10 mouse cellular contexts compared by ENCODE assay signal in the genomic region with DNA sequence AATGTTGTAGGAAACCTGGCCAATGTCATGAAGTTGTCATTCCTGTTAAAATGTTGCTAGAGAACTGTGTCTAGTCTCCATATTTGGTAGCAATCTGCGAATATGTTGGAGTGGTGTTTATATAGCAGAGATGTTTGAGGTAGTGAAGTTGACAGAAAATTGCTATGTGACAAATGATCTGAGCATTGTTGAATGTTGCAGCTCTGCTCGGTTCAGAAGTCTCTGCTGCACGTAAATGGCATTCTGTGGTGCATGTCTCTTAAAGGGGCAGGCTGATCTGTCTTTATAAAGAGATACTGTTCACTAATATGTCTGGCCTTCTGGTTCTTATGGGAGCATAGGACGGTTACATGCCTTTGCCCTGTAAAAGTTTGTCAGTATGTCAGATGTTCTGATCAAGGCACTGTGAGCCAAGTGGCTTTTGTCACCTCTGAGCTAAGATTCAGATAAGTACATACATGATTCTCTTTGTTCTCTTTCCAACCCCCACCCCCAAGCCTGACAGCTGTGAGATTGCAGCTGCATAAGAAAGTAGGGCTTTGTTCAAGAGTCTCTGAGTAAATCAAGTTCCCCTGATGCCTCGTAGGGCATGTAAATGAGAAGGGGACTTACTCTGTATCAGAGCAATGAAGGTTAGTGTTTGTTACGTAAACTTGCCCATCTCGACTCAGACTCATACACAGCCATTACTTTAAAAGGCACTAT.
DNase-seq lines count a peak whose midpoint lies in the region; ATAC-seq and TF ChIP-seq lines count a peak whose summit lies in the region.
"Had no signal": no experiment of that assay in that cellular context is flagged by ENCODE, and none has a peak within 500 bp of the region (broad histone marks: within the 10 kb centered on the region; RNA-seq: fewer than 3 reads in every experiment).

No protein-coding gene starts in this region.

- H3K27ac ChIP-seq in lung, embryonic 14.5 days (ENCODE audit: low read depth): peak overlapping the region; percentile 75
- peak overlapping the region; percentile 54; the same call in 1 of the 2 replicates for H3K27ac ChIP-seq in forebrain, embryonic 10.5 days
- peak overlapping the region; percentile 80 for H3K27ac ChIP-seq in stomach, embryonic 14.5 days (ENCODE audit: low read length)
- H3K27ac ChIP-seq: limb, embryonic 13.5 days had no signal

- H3K4me1 ChIP-seq in lung, embryonic 14.5 days (ENCODE audit: insufficient read depth): peaks cover 8% of the 10 kb centered on the region; the same call in 1 of the 2 replicates
- peaks cover 9% of the 10 kb centered on the region for H3K4me1 ChIP-seq in forebrain, embryonic 10.5 days
- H3K4me1 ChIP-seq in stomach, embryonic 14.5 days (ENCODE audit: control insufficient read depth, insufficient read depth, low read length): peaks cover 5% of the 10 kb centered on the region; the same call in 1 of the 2 replicates

- H3K27me3 ChIP-seq in lung, embryonic 14.5 days (ENCODE audit: insufficient read depth, low read length): no peaks in the 10 kb centered on the region
- no peaks in the 10 kb centered on the region for H3K27me3 ChIP-seq in forebrain, embryonic 10.5 days (ENCODE audit: poor library complexity, severe bottlenecking)
- H3K27me3 ChIP-seq in stomach, embryonic 14.5 days (ENCODE audit: control insufficient read depth, insufficient read depth, low read length): no peaks in the 10 kb centered on the region
- H3K27me3 ChIP-seq: limb, embryonic 13.5 days had no signal

- H3K36me3 ChIP-seq in lung, embryonic 14.5 days (ENCODE audit: insufficient read depth): no peaks in the 10 kb centered on the region
- H3K36me3 ChIP-seq in forebrain, embryonic 10.5 days (replicated peaks): no peaks in the 10 kb centered on the region
- H3K36me3 ChIP-seq in stomach, embryonic 14.5 days (ENCODE audit: control insufficient read depth, insufficient read depth, low read length): no peaks in the 10 kb centered on the region
- H3K36me3 ChIP-seq: G1E; limb, embryonic 13.5 days had no signal

- H3K9ac ChIP-seq in lung, embryonic 14.5 days: no peak overlapping the region
- H3K9ac ChIP-seq in stomach, embryonic 14.5 days (replicated peaks; ENCODE audit: low read depth, low read length): no peak overlapping the region
- H3K9ac ChIP-seq: limb, embryonic 13.5 days had no signal

- H3K4me2 ChIP-seq in lung, embryonic 14.5 days: no peak overlapping the region
- H3K4me2 ChIP-seq in stomach, embryonic 14.5 days (replicated peaks; ENCODE audit: low read depth, low read length): no peak overlapping the region
- H3K4me2 ChIP-seq: limb, embryonic 13.5 days had no signal

- ATAC-seq in lung, embryonic 14.5 days (ENCODE audit: insufficient read depth): peak; percentile 91
- ATAC-seq in stomach, embryonic 14.5 days (ENCODE audit: insufficient number of reproducible peaks, insufficient read depth, low FRiP score, low read depth): peak; percentile 87
- ATAC-seq in frontal cortex, adult (ENCODE audit: low TSS enrichment): no peak

- peak; percentile 75 for DNase-seq in lung, embryonic 14.5 days
- no peak for DNase-seq in lung, adult 18-20 months
- DNase-seq in forebrain, embryonic 10.5 days (ENCODE audit: extremely low spot score, low spot score): no peak
- peak; percentile 77 for DNase-seq in mesoderm, embryonic 11.5 days (ENCODE audit: low read depth, low spot score)
- DNase-seq in right cerebral cortex, adult 2 months (ENCODE audit: low spot score in 2 of 2): no peak
- DNase-seq in cerebellum, adult 9-10 months: no peak

- H3K9me3 ChIP-seq in lung, embryonic 14.5 days (ENCODE audit: low read depth, low read length): no peaks in the 10 kb centered on the region
- H3K9me3 ChIP-seq in forebrain, embryonic 10.5 days: no peaks in the 10 kb centered on the region
- no peaks in the 10 kb centered on the region for H3K9me3 ChIP-seq in stomach, embryonic 14.5 days (ENCODE audit: control insufficient read depth, low read depth, low read length)
- H3K9me3 ChIP-seq: G1E; limb, embryonic 13.5 days had no signal

- no peak overlapping the region for H3K4me3 ChIP-seq in lung, embryonic 14.5 days (ENCODE audit: low read depth, low read length)
- no peak overlapping the region for H3K4me3 ChIP-seq in forebrain, embryonic 10.5 days
- H3K4me3 ChIP-seq in stomach, embryonic 14.5 days (ENCODE audit: low read depth, low read length): no peak overlapping the region
- H3K4me3 ChIP-seq: limb, embryonic 13.5 days had no signal

- WGBS in lung, embryonic 14.5 days: 13% methylated on average over 7 of the region's 7 CpGs
- 51% methylated on average over 7 of the region's 7 CpGs for WGBS in forebrain, embryonic 10.5 days
- 11% methylated on average over 7 of the region's 7 CpGs for whole genome bisulfite sequencing in stomach, embryonic 14.5 days

- TF ChIP-seq CTCF in lung, embryonic 14.5 days (IDR thresholded peaks at IDR 0.05; ENCODE audit: low read depth): no peak

Comparison
In these comparisons a context has a peak if more than half of its experiments do, and no peak if none do; other contexts are left out.
1. DNase-seq: peak in lung, embryonic 14.5 days (single experiment) and mesoderm, embryonic 11.5 days (single experiment); none in lung, adult 18-20 months (0 of 2), forebrain, embryonic 10.5 days (single experiment), right cerebral cortex, adult 2 months (0 of 2) and cerebellum, adult 9-10 months (single experiment).
2. Peak in every context shown above with its lines, with median percentiles within 50 percentile points of each other: H3K27ac ChIP-seq.